Mouse (Mus musculus) embryonic stem cell, embryonic (primary cell): ENCODE data around the gene Atp6v0c.

ENCODE experiments used
- CTCF ChIA-PET, 4 experiments: fragments of 300-600 bp in 2 of 4; fragments of 350-600 bp in 2 of 4; sonication (Branson Sonifier 250); formaldehyde crosslinking; loops; one replicate each; lab custom pipeline; 2022; ENCODE audit warnings: inconsistent platforms in 2 of 4; lab: Charles Lee
- POLR2A ChIA-PET, 4 experiments: fragments of 300-600 bp in 2 of 4; fragments of 350-600 bp in 2 of 4; sonication (Branson Sonifier 250); formaldehyde crosslinking; loops; one replicate each; lab custom pipeline; 2022; ENCODE audit warnings: antibody characterized with exemption in 4 of 4, inconsistent platforms in 1 of 4; lab: Charles Lee

Atp6v0c gene

DNA sequence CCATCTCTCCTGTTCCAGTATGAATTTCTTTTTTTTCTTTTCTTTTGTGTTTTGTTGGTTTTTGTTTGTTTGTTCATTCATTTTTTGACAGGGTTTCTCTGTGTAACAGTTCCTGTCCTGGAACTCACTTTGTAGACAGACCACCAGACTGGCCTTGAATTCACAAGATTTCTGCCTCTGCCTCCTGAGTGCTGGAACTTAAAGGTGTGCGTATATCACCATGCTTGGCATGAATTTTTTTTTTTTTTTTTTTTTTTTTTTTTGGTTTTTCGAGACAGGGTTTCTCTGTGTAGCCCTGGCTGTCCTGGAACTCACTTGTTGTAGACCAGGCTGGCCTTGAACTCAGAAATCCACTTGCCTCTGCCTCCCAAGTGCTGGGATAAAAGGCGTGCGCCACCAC is 40.3 kb downstream of the Atp6v0c start:
- ChIA-PET CTCF (interaction anchor here in 3 of 4 experiments (0.6 to 1.4 kb wide), 6 partner anchors 22 to 1951 kb away, joined by 3 to 16 read pairs (median 4); partner anchors contain the start of genes Abca3 (in 1 of the 3) and Pdpk1 (in 1 of the 3)), POLR2A (interaction anchor here in 3 of 4 experiments (0.6 to 1.5 kb wide), 14 partner anchors 8 to 265 kb away, joined by 3 to 11 read pairs (median 5); partner anchors contain the start of gene Ccnf (in 2 of the 3))

DNA sequence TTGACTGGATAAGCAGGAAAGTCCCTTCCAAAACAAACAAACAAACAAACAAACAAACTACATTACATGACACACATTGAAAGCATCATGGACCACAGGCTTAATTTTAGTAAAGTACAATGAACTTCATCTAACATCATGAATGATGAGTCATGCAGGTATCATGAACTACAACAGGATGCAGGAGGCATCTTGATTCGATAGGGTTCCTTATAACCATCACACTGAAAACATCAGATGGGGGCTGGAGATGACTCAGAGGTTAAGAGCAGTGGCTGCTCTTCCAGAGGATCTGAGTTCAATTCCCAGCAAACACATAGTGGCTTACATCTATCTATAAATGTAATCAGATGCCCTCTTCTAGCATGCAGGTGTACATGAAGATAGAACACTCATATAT is 41.9 kb downstream of the Atp6v0c start:
- ChIA-PET POLR2A (interaction anchor here in 1 of 4 experiments (1.2 to 2.4 kb wide), 5 partner anchors 8 to 74 kb away, joined by 3 to 10 read pairs (median 4); partner anchors contain the start of gene Pdpk1), CTCF (interaction anchor here in 1 of 4 experiments (1.3 kb wide), 1 partner anchor 158 kb away, joined by 3 read pairs; no protein-coding TSS in a partner anchor)

DNA sequence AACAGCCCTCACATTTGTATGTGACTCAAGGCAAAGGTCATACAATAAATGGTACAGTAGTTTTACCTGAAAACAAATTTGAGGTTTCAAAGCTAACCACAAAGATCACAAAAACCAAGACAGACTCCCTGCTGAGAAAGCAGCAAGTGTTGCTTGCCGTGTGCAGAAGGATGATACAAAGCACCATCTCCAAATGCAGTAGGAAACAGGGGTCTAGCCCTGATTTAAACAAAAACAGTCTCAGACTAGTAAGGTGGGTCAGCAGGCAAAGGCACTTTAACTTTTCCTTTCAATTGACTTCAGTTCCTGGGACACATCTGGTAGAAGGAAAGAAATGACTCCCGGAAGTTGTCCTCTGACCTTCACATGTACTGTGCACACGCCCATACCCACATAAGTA is 42.7 kb downstream of the Atp6v0c start:
- CTCF ChIA-PET = interaction anchor here in 2 of 4 experiments (0.7 to 1.3 kb wide), 2 partner anchors 52 to 157 kb away, joined by 3 to 5 read pairs; no protein-coding TSS in a partner anchor
- POLR2A ChIA-PET = interaction anchor here in 2 of 4 experiments (0.7 to 2.4 kb wide), 8 partner anchors 9 to 105 kb away, joined by 3 to 10 read pairs (median 3); partner anchors contain the start of genes Atp6v0c (in 1 of the 2) and Pdpk1 (in 1 of the 2)

DNA sequence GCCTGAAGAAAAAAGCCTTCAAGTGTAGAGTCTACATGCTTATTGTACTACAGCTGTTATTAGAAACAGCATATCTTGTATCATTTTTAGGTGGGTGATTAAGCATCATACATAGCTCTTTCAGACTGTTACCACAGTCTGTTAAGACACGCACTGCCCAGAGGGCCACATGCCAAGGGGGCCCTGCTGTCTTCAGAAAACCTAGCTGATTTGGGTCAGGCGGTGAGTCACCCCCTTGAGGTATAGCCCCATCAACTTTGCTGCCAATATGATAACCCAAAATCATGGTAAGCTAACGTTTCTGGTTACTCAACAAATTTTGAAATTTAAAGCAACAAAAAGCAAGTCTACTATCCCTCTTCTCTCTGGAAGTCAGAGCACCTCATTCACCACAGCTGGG is 50.1 kb downstream of the Atp6v0c start:
- POLR2A ChIA-PET = interaction anchor here in 3 of 4 experiments (0.5 to 1.2 kb wide), 10 partner anchors 10 to 408 kb away, joined by 3 to 7 read pairs (median 3); partner anchors contain the start of gene Traf7 (in 1 of the 3)
- CTCF ChIA-PET = interaction anchor here in 1 of 4 experiments (0.6 to 0.7 kb wide), 2 partner anchors 14 to 32 kb away, joined by 4 to 5 read pairs; no protein-coding TSS in a partner anchor
